In genomic region chr17:6771661-6772489, GRCm38 (mm10) we compare ENCODE assay signal across 10 mouse cellular contexts. TPM values are rescaled to one million over a fixed set of nuclear protein-coding genes. Genes with fewer than 3 reads are reported as not detected.
DNase-seq lines count a peak whose midpoint lies in the region; ATAC-seq lines count a peak whose summit lies in the region.
"Had no signal": no experiment of that assay in that cellular context is flagged by ENCODE, and none has a peak within 500 bp of the region (broad histone marks: within the 10 kb centered on the region; RNA-seq: fewer than 3 reads in every experiment).

No protein-coding gene starts in this region.

- H3K4me3 ChIP-seq in kidney, embryonic 15.5 days (replicated peaks), result no peak overlapping the region

- peak overlapping the region; percentile 25; the same call in 1 of the 2 replicates for H3K4me2 ChIP-seq in kidney, embryonic 15.5 days

- H3K27me3 ChIP-seq in kidney, embryonic 15.5 days, result no peaks in the 10 kb centered on the region

- no peaks in the 10 kb centered on the region for H3K36me3 ChIP-seq in kidney, embryonic 15.5 days

- ATAC-seq in kidney, embryonic 15.5 days (replicated peaks; ENCODE audit: low FRiP score), result 0 out of 2 replicates have a peak, but pooled peaks have one; percentile 37
- ATAC-seq in inflammation-experienced regulatory T-cells, adult 6 months, result peak; percentile 65

- peaks cover 89% of the 10 kb centered on the region for H3K4me1 ChIP-seq in kidney, embryonic 15.5 days

- DNase-seq in kidney, postnatal 14 days, result no peak
- peak; percentile 41 for DNase-seq in thymus, postnatal 4 days
- DNase-seq in thymus, adult 18-20 months, result no peak
- no peak for DNase-seq in frontal cortex, postnatal 10 days (ENCODE audit: low spot score in 2 of 2)
- no peak for DNase-seq in layer of hippocampus, adult 9-11 months
- DNase-seq: adrenal gland, postnatal 36 days; cerebellum, adult 9-11 months; right cerebral cortex, postnatal 25 days had no signal

- WGBS in kidney, embryonic 15.5 days, result 56% methylated on average over 16 of the region's 16 CpGs

- peak overlapping the region; percentile 94 for H3K27ac ChIP-seq in kidney, embryonic 15.5 days

- H3K9me3 ChIP-seq in kidney, embryonic 15.5 days (replicated peaks), result no peaks in the 10 kb centered on the region

- H3K9ac ChIP-seq in kidney, embryonic 15.5 days, result peak overlapping the region; percentile 21; the same call in 1 of the 2 replicates

RNA-seq across cellular contexts. Expression of gene Ezr, which starts 10.7 kb away (rescaled TPM):
- polyA plus RNA-seq in kidney, embryonic 15.5 days (2015; fragmentation: Nextera tagmentation; extraction: Ambion mirVana), result 182 and 184 TPM in 2 replicates
- polyA plus RNA-seq in inflammation-experienced regulatory T-cells, adult 6 months (2017; shearing (Covaris generic)), result 100 to 1,000 TPM; 111 to 138 (median 117) TPM
